Mouse (Mus musculus) megakaryocyte, embryonic 14.5 days (primary cell): ENCODE results near the gene Usp39.

ENCODE experiments used
- FLI1 ChIP-seq: IDR thresholded peaks from 2 replicates; pipeline ENCODE4 v1.6.1; 2012; ENCODE audit warnings: low read length, inconsistent platforms, mixed read lengths
- GATA1 ChIP-seq: IDR thresholded peaks from 3 replicates; pipeline ENCODE4 v1.6.1; 2012; ENCODE audit warnings: mixed read lengths, low read length, inconsistent platforms, borderline replicate concordance

DNA sequence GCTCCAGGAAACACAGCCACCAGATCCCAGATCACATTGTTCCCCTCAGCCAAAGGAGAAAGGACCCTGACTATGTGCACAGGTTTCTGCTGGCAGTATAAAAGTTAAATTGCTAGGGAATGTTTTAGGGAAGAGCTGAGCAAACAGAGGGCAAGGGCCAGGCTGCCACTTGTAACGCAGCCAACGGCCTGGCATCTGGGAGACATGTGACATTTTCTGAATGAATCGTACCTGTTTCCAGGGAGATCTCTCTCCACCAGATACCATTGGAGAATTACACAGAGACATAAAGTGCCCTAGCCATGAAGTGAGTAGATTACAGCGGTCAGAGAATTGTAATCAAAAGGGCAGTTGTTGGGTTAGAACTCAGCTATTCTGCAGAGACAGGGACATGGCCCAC is 28.2 kb upstream of the Usp39 start:
- TF ChIP-seq FLI1 (no peak), GATA1 (no peak)
